Mouse (Mus musculus) adrenal gland, adult 8-10 months (tissue): ENCODE data around the gene Prcd. TPM values are rescaled to one million over a fixed set of nuclear protein-coding genes. Genes with fewer than 3 reads are reported as not detected.

Experiments used
- DNase-seq: peaks from one replicate; pipeline ENCODE4 v3.0.0; 2022
- total RNA-seq, 4 experiments: library from RNA; stranded (reverse); gene quantifications; 2 replicates each; pipeline ENCODE4 v1.2.4; 2022

The Prcd gene
- total RNA-seq, 4 experiments from 2014 or later: 16.6 to 27.2 (median 22.8) TPM

DNA sequence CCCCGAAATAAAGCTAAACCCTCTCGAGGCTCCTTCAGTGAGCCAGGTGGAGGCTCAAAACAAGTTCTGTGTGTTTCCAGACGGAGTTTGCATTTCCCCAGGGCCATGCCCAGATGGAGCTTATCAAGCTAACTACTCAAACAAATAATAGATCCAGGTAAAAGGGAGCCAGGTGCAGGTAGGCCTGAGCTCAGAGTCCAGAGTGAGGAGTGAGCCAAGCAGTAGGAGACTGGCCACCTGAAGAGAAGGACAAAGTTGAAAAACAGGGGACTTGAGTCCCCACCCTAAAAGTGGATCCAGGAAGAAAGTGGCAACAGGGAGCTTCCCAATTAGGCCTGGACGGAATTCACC lies 40.5 kb downstream of the Prcd start:
- DNase-seq: no peak

- DNase-seq: no peak
Observed at GRCm38 (mm10) chr11:116694250-116695193, 41.2 kb downstream of the Prcd start.

DNA sequence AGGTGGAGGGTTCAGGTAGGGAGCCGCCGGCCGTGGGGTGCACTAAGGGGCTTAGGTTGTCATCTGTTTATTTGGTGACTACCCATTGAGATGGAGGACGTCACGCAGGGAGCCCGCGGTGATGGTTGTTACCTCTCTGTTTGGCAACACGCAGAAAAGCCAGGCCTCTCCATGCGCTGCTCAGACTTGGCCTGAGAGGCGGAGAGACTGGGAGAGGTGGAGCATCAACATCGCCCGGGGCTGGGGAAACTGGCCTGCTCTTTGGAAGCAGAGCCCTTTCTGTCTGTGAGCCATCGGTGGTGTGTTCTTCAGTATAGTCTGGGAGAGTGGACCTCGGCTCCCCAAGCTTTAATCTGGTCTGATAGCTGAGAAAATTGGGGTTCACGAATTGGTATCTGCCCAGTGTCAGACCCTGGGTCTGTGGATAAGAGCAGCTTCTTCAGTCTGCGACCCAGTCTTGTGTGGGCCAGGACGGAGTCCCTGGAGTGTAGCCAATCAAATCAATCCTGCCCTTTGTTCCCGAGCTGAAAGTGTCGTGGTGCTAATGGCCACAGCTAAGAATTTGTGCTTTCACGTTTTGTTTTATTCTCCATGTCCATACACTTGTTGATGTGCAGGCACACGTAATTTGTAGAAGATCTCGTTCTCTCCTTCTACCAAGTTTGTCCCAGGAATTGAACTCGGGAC lies 42.0 kb downstream of the Prcd start:
- DNase-seq: no peak

DNA sequence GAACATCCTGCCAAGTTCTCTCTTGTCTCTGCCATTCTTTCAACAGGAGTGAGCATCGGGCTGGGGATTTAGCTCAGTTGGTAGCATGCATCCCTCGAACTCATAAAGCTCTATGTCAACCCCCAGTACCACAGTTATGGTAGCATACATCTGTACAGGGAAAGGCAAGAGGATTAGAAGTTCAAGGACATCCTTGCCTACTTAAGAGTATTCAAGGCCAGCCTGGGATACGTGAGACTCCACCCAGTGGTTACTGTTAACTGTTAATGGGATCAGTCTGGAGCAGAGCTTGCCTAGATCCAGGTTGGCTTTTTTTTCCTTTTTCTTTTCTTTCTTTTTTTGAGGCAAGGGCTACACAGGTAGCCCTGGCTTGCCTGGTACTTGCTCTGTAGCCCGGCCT lies 43.1 kb downstream of the Prcd start:
- no peak for DNase-seq

DNA sequence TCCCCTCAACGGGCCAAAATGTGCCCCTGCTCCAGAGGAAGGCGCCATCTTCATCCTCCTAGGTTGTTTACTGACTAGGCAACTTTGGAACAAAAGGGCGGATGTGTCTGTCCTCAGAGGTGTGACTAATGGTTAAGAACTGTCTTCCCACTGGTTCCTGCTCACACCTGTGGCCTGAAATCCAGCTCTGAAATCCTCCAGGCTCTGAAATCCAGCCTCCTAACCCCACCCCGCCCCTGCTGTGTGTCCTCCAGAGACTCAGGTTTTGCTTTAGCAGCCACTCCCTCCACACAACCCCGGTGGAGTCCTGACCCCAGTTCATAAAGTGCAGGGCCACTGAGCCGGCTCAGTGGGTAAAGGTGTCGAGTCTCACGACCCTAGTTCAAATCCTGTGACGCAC lies 44.2 kb downstream of the Prcd start:
- DNase-seq: no peak

- DNase-seq: no peak
Observed at GRCm38 (mm10) chr11:116701377-116701841, 48.1 kb downstream of the Prcd start.

DNA sequence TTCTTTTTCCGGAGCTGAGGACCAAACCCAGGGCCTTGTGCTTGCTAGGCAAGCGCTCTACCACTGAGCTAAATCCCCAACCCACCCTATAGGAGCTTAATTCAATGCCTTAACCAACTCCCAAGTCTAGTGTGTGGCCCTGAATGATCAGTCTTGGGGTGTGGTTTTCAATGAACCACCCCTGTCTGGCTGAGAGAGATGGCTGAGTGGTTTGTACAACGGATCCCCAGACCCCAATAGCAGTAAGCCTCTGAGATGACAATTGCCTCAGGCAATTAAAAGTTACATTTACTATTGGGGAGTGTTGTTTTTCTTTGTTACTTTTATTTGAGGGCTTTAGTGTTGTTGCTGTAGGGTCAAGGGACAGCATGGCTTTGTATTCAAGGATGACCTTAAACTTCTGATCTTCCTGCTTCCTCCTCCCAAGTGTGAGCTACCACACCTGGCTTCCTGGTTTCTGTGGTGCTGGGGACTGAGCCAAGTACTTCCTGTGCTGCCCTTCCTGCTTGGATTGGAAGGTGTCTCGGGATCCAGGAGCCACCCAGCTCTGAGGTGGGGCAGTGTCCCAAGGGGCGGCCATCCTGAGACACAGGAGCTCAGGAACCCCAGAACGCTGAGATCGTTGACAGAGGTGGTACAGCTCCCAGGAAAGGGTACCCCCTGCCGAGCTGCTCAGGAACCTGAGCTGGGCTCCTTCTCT lies 51.2 kb downstream of the Prcd start:
- no peak for DNase-seq

- no peak for DNase-seq
Observed at GRCm38 (mm10) chr11:116705204-116705608, 51.9 kb downstream of the Prcd start.

DNA sequence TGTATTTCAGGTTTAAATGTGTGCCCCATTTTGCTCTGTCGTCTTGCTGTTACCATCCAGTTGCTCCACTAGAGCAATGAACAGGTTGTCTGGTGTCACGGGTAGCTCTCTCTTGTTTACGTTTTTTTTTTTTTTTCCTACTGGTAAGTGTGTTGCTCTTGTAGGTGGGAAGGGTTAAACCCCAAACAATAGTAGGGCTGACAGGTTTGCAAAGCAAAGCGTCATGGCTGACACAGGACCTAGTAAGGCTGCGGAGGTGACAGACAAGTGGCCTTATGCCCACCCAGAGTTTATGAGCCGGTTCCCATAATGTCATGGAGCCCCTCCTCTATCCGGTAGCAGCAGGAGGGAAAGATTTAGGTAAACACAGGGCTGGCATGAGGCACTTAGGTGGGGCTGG lies 53.0 kb downstream of the Prcd start:
- DNase-seq: no peak

DNA sequence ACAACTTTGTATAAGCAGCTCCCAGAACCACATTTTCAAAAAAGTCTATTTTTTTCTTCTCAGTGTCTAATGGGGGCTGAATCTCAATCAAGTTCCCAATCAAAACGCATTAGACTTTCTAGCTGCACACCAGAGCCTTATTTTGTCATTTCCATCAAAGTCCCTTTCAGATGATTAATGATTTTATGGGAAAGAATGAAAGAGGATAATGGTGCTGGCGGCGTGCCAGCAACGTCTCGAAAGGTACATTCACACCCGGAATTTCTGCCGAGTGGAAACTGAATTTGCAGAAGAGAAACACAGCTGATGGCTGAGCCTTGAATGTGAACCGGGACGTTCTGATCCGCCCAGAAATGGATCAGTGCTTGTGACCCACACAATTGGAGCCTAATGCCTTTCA lies 56.8 kb downstream of the Prcd start:
- DNase-seq: no peak

GRCm38 (mm10) chr11:116710793-116711192 lies 57.5 kb downstream of the Prcd start:
- no peak for DNase-seq

DNA sequence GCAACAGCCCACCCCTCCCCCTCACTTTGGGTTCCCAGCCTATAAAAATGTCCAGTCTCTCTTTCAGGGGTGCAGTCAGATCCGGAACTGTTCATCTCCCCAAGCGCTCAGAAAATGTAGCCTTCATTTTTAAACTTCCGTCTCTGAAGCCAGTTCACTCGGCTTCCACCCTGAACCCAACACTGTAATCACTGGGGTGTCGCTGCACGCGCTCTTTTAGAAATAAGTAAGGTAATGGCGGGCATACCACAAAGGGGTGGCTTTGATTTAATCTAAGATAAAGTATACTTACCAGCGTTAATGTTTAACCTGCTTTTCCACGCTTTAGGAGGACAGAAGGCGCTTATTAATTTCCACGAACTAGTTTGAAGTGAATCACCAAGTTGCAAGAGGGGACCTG lies 60.7 kb downstream of the Prcd start:
- no peak for DNase-seq

Other genes starting within 250 kb of the Prcd start
- 10 to 100 TPM in 2 of 4 experiments, 1 to 10 TPM in 2; 4.8 to 16.9 (median 9.3) TPM for gene Rnf157, start 240.5 kb upstream of the Prcd start, total RNA-seq
- gene Ubald2, start 219.4 kb upstream of the Prcd start, total RNA-seq: 10 to 100 TPM; 26.1 to 36.2 (median 29.8) TPM
- gene Qrich2, start 187.3 kb upstream of the Prcd start, total RNA-seq: under 1 TPM in 1 of 4 experiments, not detected in 3; 0.11 TPM
- 100 to 1,000 TPM; 104 to 122 (median 111) TPM for gene Prpsap1, start 159.3 kb upstream of the Prcd start, total RNA-seq
- gene Sphk1, start 122.6 kb upstream of the Prcd start, total RNA-seq: 1 to 10 TPM; 3.0 to 4.7 (median 3.5) TPM
- 10 to 100 TPM; 26.5 to 38.4 (median 33.9) TPM for gene Ube2o, start 72.1 kb upstream of the Prcd start, total RNA-seq
- gene Aanat, start 67.1 kb upstream of the Prcd start, total RNA-seq: not detected
- 10 to 100 TPM; 13.3 to 20.5 (median 15.0) TPM for gene Rhbdf2, start 26.5 kb upstream of the Prcd start, total RNA-seq
- 10 to 100 TPM; 33.4 to 64.8 (median 48.2) TPM for gene Cygb, start 779 bp downstream of the Prcd start, total RNA-seq
- under 1 TPM in 3 of 4 experiments, not detected in 1; 0.17 to 0.99 (median 0.19) TPM for gene St6galnac1, start 122.0 kb downstream of the Prcd start, total RNA-seq
- gene Mxra7, start 174.5 kb downstream of the Prcd start, total RNA-seq: 100 to 1,000 TPM in 2 of 4 experiments, 10 to 100 TPM in 2; 43.8 to 117 (median 81.5) TPM
- 10 to 100 TPM; 28.2 to 43.9 (median 32.6) TPM for gene Mettl23, start 189.7 kb downstream of the Prcd start, total RNA-seq
- gene Jmjd6, start 189.9 kb downstream of the Prcd start, total RNA-seq: 10 to 100 TPM; 31.8 to 41.1 (median 33.4) TPM
- 10 to 100 TPM; 45.7 to 69.2 (median 52.9) TPM for gene Mfsd11, start 198.9 kb downstream of the Prcd start, total RNA-seq
- gene Srsf2, start 199.6 kb downstream of the Prcd start, total RNA-seq: 100 to 1,000 TPM; 183 to 287 (median 255) TPM